Mouse (Mus musculus) G1E (cell line): ENCODE data around the gene Kcnj11.

Experiments used
- CTCF ChIP-seq: IDR thresholded peaks from 2 replicates; pipeline ENCODE4 v1.5.1; 2012; ENCODE audit warnings: low read depth, low read length, inconsistent platforms, mixed read lengths
- GATA1 ChIP-seq: IDR thresholded peaks from 2 replicates; pipeline ENCODE4 v1.6.1; 2012; ENCODE audit warnings: borderline replicate concordance, low read length, inconsistent platforms, mixed read lengths
- POLR2AphosphoS5 ChIP-seq: IDR thresholded peaks from 2 replicates; pipeline ENCODE4 v1.6.1; 2012; ENCODE audit warnings: low read depth, low read length, inconsistent platforms; ENCODE audit not compliant: insufficient replicate concordance
- TAL1 ChIP-seq: conservative IDR thresholded peaks from 2 replicates; pipeline ENCODE4 v1.6.1; 2012; ENCODE audit warnings: low read depth, low read length, inconsistent platforms, mixed read lengths

DNA sequence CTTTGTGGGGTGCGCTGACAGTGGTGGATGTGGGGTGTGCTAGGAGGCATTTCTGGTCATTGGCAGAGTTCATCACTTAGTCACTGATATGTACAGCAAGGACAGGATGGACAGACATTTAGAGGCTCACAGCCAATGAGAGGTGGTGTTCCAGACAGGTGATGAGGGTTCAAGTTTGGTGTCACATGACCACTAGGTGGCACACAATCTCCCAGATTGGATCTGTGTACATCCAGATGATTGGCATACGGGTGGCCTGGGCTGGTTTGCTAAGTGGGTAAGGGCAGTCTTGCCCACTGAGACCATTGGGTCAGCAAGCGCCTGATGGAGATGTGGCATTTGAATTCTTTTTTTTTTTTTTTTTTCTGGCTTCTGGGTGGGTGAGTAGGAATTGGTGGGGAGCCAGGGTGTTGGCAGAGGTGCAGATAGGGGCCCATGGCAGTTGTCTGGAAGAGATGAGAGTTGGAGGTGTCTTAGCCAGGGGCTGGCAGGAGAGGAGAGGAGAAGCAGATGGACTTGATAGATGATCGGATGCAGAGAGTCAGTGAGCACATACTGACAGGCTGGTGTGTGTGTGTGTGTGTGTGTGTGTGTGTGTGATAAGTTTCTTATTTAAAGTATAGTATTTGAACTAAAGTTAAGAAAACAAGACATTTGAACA is 48.3 kb downstream of the Kcnj11 start:
- peak; percentile 20; the same call in 1 of the 2 replicates for TF ChIP-seq CTCF
- TF ChIP-seq GATA1: no peak
- TF ChIP-seq TAL1: no peak
- no peak for TF ChIP-seq POLR2AphosphoS5
